Comparison of ENCODE assay signal across 8 mouse cellular contexts in the genomic region with DNA sequence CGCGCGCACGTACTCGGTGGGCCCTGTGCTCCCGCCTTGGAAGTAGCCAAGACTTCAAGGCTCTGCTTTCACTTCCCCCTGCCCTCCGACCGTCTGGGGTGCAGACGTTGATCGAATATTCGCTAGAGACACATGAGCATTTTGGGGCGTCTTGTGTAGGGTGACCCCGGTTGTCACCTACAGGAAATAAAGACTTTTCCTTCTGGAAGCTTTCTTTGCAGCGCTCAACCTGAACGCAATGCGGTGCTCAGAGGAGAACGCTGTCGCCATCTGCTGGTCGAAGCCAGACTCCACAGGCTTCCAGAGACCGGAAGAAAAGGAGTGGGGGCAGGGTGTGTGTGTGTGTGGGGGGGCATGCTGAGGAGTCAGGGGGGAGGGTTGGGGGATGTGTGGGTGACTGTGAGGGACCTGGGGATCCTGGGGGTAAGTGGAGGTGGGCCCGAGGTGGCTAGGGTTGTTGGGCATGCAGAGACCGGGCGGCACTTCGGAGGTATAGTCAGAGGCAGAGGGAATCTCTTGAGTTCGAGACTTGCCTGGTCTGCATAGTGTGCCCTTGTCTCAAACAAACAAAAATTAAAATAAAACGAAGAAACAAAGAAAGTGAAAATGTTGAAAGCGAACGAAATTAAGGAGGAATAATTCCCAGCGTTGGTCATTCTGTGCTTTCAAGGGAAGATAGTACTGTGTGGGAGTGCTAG. TPM values are rescaled to one million over a fixed set of nuclear protein-coding genes. Genes with fewer than 3 reads are reported as not detected.
A peak's percentile ranks its signal among the peaks of the same experiment; 100 is the strongest.
DNase-seq lines count a peak whose midpoint lies in the region; ATAC-seq and TF ChIP-seq lines count a peak whose summit lies in the region.

No protein-coding gene starts in this region.

- DNase-seq in MEL (ENCODE audit: low read depth, low spot score), result peak; percentile 94
- DNase-seq in cerebellum, adult 18-20 months, result peak; percentile 88 to 92
- peak; percentile 97 for DNase-seq in forebrain, postnatal 0 days
- DNase-seq in layer of hippocampus, adult 9-11 months, result peak; percentile 87
- peak; percentile 93 for DNase-seq in lung, postnatal 0 days (ENCODE audit: low spot score)
- DNase-seq in ovary, postnatal 10 days (ENCODE audit: low spot score), result peak; percentile 71
- DNase-seq in thymus, postnatal 0 days (ENCODE audit: low spot score), result peak; percentile 94

- WGBS in forebrain, postnatal 0 days, result 20% methylated on average over 29 of the region's 29 CpGs
- WGBS in lung, postnatal 0 days, result 16% methylated on average over 29 of the region's 29 CpGs

- H3K4me1 ChIP-seq in MEL (ENCODE audit: control insufficient read depth in 1 of 2, insufficient read depth in 2 of 2, low read length in 2 of 2), result peaks cover 10 to 23% of the 10 kb centered on the region in 2 experiments
- peaks cover 12% of the 10 kb centered on the region for H3K4me1 ChIP-seq in forebrain, postnatal 0 days (ENCODE audit: insufficient read depth)
- H3K4me1 ChIP-seq in lung, postnatal 0 days (ENCODE audit: insufficient read depth, low read depth, low read length), result peaks cover 10% of the 10 kb centered on the region; the same call in 1 of the 2 replicates

- no peaks in the 10 kb centered on the region for H3K27me3 ChIP-seq in MEL (ENCODE audit: control insufficient read depth in 1 of 2, insufficient read depth in 2 of 2, low read length in 2 of 2)
- no peaks in the 10 kb centered on the region for H3K27me3 ChIP-seq in forebrain, postnatal 0 days (ENCODE audit: insufficient read depth, low read length)
- H3K27me3 ChIP-seq in lung, postnatal 0 days (replicated peaks; ENCODE audit: insufficient read depth, low read length), result no peaks in the 10 kb centered on the region

- peak overlapping the region; percentile 72 for H3K4me2 ChIP-seq in forebrain, postnatal 0 days (ENCODE audit: low read depth)
- peak overlapping the region; percentile 62 for H3K4me2 ChIP-seq in lung, postnatal 0 days (replicated peaks; ENCODE audit: low read depth, low read length)

- peak; percentile 75 to 83 for TF ChIP-seq POLR2A in MEL (IDR thresholded peaks at IDR 0.05; ENCODE audit: control insufficient read depth in 1 of 2, insufficient read depth in 1 of 2, low read depth in 1 of 2, low read length in 2 of 2, poor library complexity in 1 of 2)

- H3K79me2 ChIP-seq in MEL (ENCODE audit: control insufficient read depth, insufficient read depth, low read length, poor library complexity), result no peaks in the 10 kb centered on the region; the same call in 1 of the 2 replicates

- H3K9ac ChIP-seq in MEL (ENCODE audit: control insufficient read depth, low read depth, low read length, poor library complexity, severe bottlenecking), result peak overlapping the region; percentile 82
- peak overlapping the region; percentile 54 for H3K9ac ChIP-seq in forebrain, postnatal 0 days
- no peak overlapping the region for H3K9ac ChIP-seq in lung, postnatal 0 days (replicated peaks; ENCODE audit: low read depth)

- peaks cover 0 to 18% of the 10 kb centered on the region in 2 experiments; a peak in 2 of 4 replicates for H3K36me3 ChIP-seq in MEL (ENCODE audit: control insufficient read depth in 1 of 2, insufficient read depth in 2 of 2, low read length in 2 of 2)
- no peaks in the 10 kb centered on the region for H3K36me3 ChIP-seq in forebrain, postnatal 0 days (ENCODE audit: insufficient read depth)
- no peaks in the 10 kb centered on the region for H3K36me3 ChIP-seq in lung, postnatal 0 days (ENCODE audit: insufficient read depth, low read length)

- peak; percentile 63 for ATAC-seq in forebrain, postnatal 0 days
- peak; percentile 35 to 40 for ATAC-seq in hematopoietic stem cell, adult 5-6 weeks (replicated peaks in 1 of 2; ENCODE audit: insufficient read depth in 1 of 2, low FRiP score in 2 of 2, low TSS enrichment in 1 of 2, low read depth in 1 of 2, poor library complexity in 2 of 2, severe bottlenecking in 2 of 2)
- peak; percentile 43 for ATAC-seq in lung, postnatal 0 days

- peak overlapping the region; percentile 67 to 79 for H3K4me3 ChIP-seq in MEL (ENCODE audit: control insufficient read depth in 1 of 2, insufficient read depth in 1 of 2, low read depth in 2 of 2, low read length in 2 of 2)
- peak overlapping the region; percentile 66 for H3K4me3 ChIP-seq in forebrain, postnatal 0 days (ENCODE audit: low read depth, low read length)
- H3K4me3 ChIP-seq in lung, postnatal 0 days (ENCODE audit: low read depth, low read length), result peak overlapping the region; percentile 38

- peak; percentile 21 to 60; a peak in 2 of 4 replicates for TF ChIP-seq EP300 in MEL (IDR thresholded peaks at IDR 0.05; ENCODE audit: low read depth in 1 of 2, low read length in 2 of 2)
- TF ChIP-seq EP300 in lung, postnatal 0 days (IDR thresholded peaks at IDR 0.05), result no peak

- peak; percentile 73 to 96 (median 85) for TF ChIP-seq CTCF in MEL (IDR thresholded peaks at IDR 0.05 in 2 of 3, conservative IDR thresholded peaks at IDR 0.05 in 1 of 3; ENCODE audit: control insufficient read depth in 1 of 3, insufficient read depth in 1 of 3, low read depth in 2 of 3, low read length in 3 of 3, poor library complexity in 1 of 3, severe bottlenecking in 1 of 3)
- TF ChIP-seq CTCF in forebrain, postnatal 0 days (IDR thresholded peaks at IDR 0.05; ENCODE audit: low read depth), result peak; percentile 93
- TF ChIP-seq CTCF in lung, postnatal 0 days (IDR thresholded peaks at IDR 0.05), result peak; percentile 93

- peak overlapping the region; percentile 91 for H3K27ac ChIP-seq in MEL (ENCODE audit: control insufficient read depth, low read depth, low read length)
- H3K27ac ChIP-seq in forebrain, postnatal 0 days (ENCODE audit: low read depth, low read length), result peak overlapping the region; percentile 90
- H3K27ac ChIP-seq in lung, postnatal 0 days (ENCODE audit: low read length), result peak overlapping the region; percentile 81

- no peaks in the 10 kb centered on the region for H3K9me3 ChIP-seq in MEL (replicated peaks; ENCODE audit: insufficient read depth, low read length)
- H3K9me3 ChIP-seq in forebrain, postnatal 0 days (ENCODE audit: low read length), result no peaks in the 10 kb centered on the region
- no peaks in the 10 kb centered on the region for H3K9me3 ChIP-seq in lung, postnatal 0 days (ENCODE audit: low read length)

- TF ChIP-seq RAD21 in MEL (IDR thresholded peaks at IDR 0.05; ENCODE audit: low read depth, low read length), result peak; percentile 69

TF ChIP-seq in MEL, 35 proteins besides CTCF, POLR2A, EP300 and RAD21 (continues in another document):
- TF ChIP-seq UBTF (IDR thresholded peaks at IDR 0.05; ENCODE audit: borderline replicate concordance, insufficient read depth, low read depth, low read length), result 0 out of 2 replicates have a peak, but pooled peaks have one; percentile 83

RNA-seq across cellular contexts. Expression of gene BC025920, which starts 1.0 kb away (rescaled TPM):
- total RNA-seq in MEL (2012; rRNA removed), result 0.98 and 1.1 TPM in 2 replicates
- polyA plus RNA-seq in MEL (2012; ENCODE audit: insufficient read depth in 1 of 2, insufficient read length in 2 of 2, low read depth in 1 of 2, low replicate concordance in 2 of 2, missing spikeins in 1 of 2), result 1 to 10 TPM in 1 of 2 experiments, not detected in 1; 1.7 TPM
- total RNA-seq in forebrain, postnatal 0 days (2014; rRNA removed), result 3.8 and 4.7 TPM in 2 replicates
- polyA plus RNA-seq in forebrain, postnatal 0 days (2015; fragmentation: Nextera tagmentation; extraction: Ambion mirVana), result 1.4 TPM in 2 replicates
- 2.9 and 3.5 TPM in 2 replicates for total RNA-seq in hematopoietic stem cell, adult 5-6 weeks (2017)
- polyA plus RNA-seq in lung, postnatal 0 days (2015; fragmentation: Nextera tagmentation; extraction: Ambion mirVana), result 0.07 and 0.29 TPM in 2 replicates
- polyA plus RNA-seq in thymus, postnatal 0 days (2015; fragmentation: Nextera tagmentation; extraction: Ambion mirVana), result 0.85 and 0.98 TPM in 2 replicates

RNA-seq across cellular contexts. Expression of gene Tle6, which starts 4.2 kb away (rescaled TPM):
- total RNA-seq in MEL (2012; rRNA removed), result 16.9 and 17.3 TPM in 2 replicates
- polyA plus RNA-seq in MEL (2012; ENCODE audit: insufficient read depth in 1 of 2, insufficient read length in 2 of 2, low read depth in 1 of 2, low replicate concordance in 2 of 2, missing spikeins in 1 of 2), result 10 to 100 TPM in 1 of 2 experiments, not detected in 1; 31.9 TPM
- 8.7 and 14.1 TPM in 2 replicates for total RNA-seq in forebrain, postnatal 0 days (2014; rRNA removed)
- 4.2 and 5.1 TPM in 2 replicates for polyA plus RNA-seq in forebrain, postnatal 0 days (2015; fragmentation: Nextera tagmentation; extraction: Ambion mirVana)
- 22.9 and 47.4 TPM in 2 replicates for total RNA-seq in hematopoietic stem cell, adult 5-6 weeks (2017)
- polyA plus RNA-seq in lung, postnatal 0 days (2015; fragmentation: Nextera tagmentation; extraction: Ambion mirVana), result 12.8 and 18.5 TPM in 2 replicates
- 3.7 and 4.8 TPM in 2 replicates for polyA plus RNA-seq in thymus, postnatal 0 days (2015; fragmentation: Nextera tagmentation; extraction: Ambion mirVana)

RNA-seq across cellular contexts. Expression of gene Sirt6, which starts 22.5 kb away (rescaled TPM):
- 8.2 and 10.5 TPM in 2 replicates for total RNA-seq in MEL (2012; rRNA removed)
- 10 to 100 TPM in 1 of 2 experiments, not detected in 1; 38.2 TPM for polyA plus RNA-seq in MEL (2012; ENCODE audit: insufficient read depth in 1 of 2, insufficient read length in 2 of 2, low read depth in 1 of 2, low replicate concordance in 2 of 2, missing spikeins in 1 of 2)
- 18.0 and 25.2 TPM in 2 replicates for total RNA-seq in forebrain, postnatal 0 days (2014; rRNA removed)
- polyA plus RNA-seq in forebrain, postnatal 0 days (2015; fragmentation: Nextera tagmentation; extraction: Ambion mirVana), result 30.8 and 33.4 TPM in 2 replicates
- 2.8 and 3.1 TPM in 2 replicates for total RNA-seq in hematopoietic stem cell, adult 5-6 weeks (2017)
- 24.1 and 24.2 TPM in 2 replicates for polyA plus RNA-seq in lung, postnatal 0 days (2015; fragmentation: Nextera tagmentation; extraction: Ambion mirVana)
- 26.7 and 31.3 TPM in 2 replicates for polyA plus RNA-seq in thymus, postnatal 0 days (2015; fragmentation: Nextera tagmentation; extraction: Ambion mirVana)

RNA-seq across cellular contexts. Expression of gene Ankrd24, which starts 23.2 kb away (rescaled TPM):
- 3.2 and 4.5 TPM in 2 replicates for total RNA-seq in MEL (2012; rRNA removed)
- 10 to 100 TPM in 1 of 2 experiments, not detected in 1; 14.6 TPM for polyA plus RNA-seq in MEL (2012; ENCODE audit: insufficient read depth in 1 of 2, insufficient read length in 2 of 2, low read depth in 1 of 2, low replicate concordance in 2 of 2, missing spikeins in 1 of 2)
- 45.9 and 63.6 TPM in 2 replicates for total RNA-seq in forebrain, postnatal 0 days (2014; rRNA removed)
- polyA plus RNA-seq in forebrain, postnatal 0 days (2015; fragmentation: Nextera tagmentation; extraction: Ambion mirVana), result 11.4 and 13.0 TPM in 2 replicates
- 3.5 and 8.1 TPM in 2 replicates for total RNA-seq in hematopoietic stem cell, adult 5-6 weeks (2017)
- polyA plus RNA-seq in lung, postnatal 0 days (2015; fragmentation: Nextera tagmentation; extraction: Ambion mirVana), result 4.4 and 5.3 TPM in 2 replicates
- 2.2 and 2.3 TPM in 2 replicates for polyA plus RNA-seq in thymus, postnatal 0 days (2015; fragmentation: Nextera tagmentation; extraction: Ambion mirVana)

RNA-seq across cellular contexts. Expression of gene Tle2, which starts 30.8 kb away (rescaled TPM):
- total RNA-seq in MEL (2012; rRNA removed), result 0.19 and 0.75 TPM in 2 replicates
- 1 to 10 TPM in 1 of 2 experiments, not detected in 1; 2.4 TPM for polyA plus RNA-seq in MEL (2012; ENCODE audit: insufficient read depth in 1 of 2, insufficient read length in 2 of 2, low read depth in 1 of 2, low replicate concordance in 2 of 2, missing spikeins in 1 of 2)
- total RNA-seq in forebrain, postnatal 0 days (2014; rRNA removed), result 20.5 and 25.6 TPM in 2 replicates
- polyA plus RNA-seq in forebrain, postnatal 0 days (2015; fragmentation: Nextera tagmentation; extraction: Ambion mirVana), result 21.0 and 30.5 TPM in 2 replicates
- 11.2 and 11.8 TPM in 2 replicates for total RNA-seq in hematopoietic stem cell, adult 5-6 weeks (2017)
- polyA plus RNA-seq in lung, postnatal 0 days (2015; fragmentation: Nextera tagmentation; extraction: Ambion mirVana), result 29.9 and 37.0 TPM in 2 replicates
- 2.4 and 2.9 TPM in 2 replicates for polyA plus RNA-seq in thymus, postnatal 0 days (2015; fragmentation: Nextera tagmentation; extraction: Ambion mirVana)

Comparison
In these comparisons a context has a peak if more than half of its experiments do, and no peak if none do; other contexts are left out.
1. Peak in every context shown above with its lines: DNase-seq, ATAC-seq, H3K4me3 ChIP-seq and H3K27ac ChIP-seq.